Mouse (Mus musculus) spleen, adult 2 months (tissue): ENCODE results near the gene Ppm1n. TPM values are rescaled to one million over a fixed set of nuclear protein-coding genes. Genes with fewer than 3 reads are reported as not detected.

Source experiments
- DNase-seq, 2 experiments: peaks; one replicate each; pipeline versions ENCODE4 v3.0.0 to v3.0.0-alpha.2; 2012 to 2021; ENCODE audit warnings: low spot score in 2 of 2, low read depth in 1 of 2
- H3K27ac ChIP-seq: fragments of 200-500 bp; 2 replicates; pipeline ENCODE4 v1.5.1; 2012; ENCODE audit warnings: low read length, inconsistent platforms; ENCODE audit not compliant: insufficient read depth
- H3K27me3 ChIP-seq: fragments of 200-500 bp; 2 replicates; pipeline ENCODE4 v1.6.1; 2012; ENCODE audit warnings: mild to moderate bottlenecking, moderate library complexity, low read length, inconsistent platforms; ENCODE audit not compliant: control insufficient read depth, insufficient read depth
- H3K36me3 ChIP-seq: fragments of 200-500 bp; 2 replicates; pipeline ENCODE4 v1.6.1; 2012; ENCODE audit warnings: mild to moderate bottlenecking, low read length, inconsistent platforms; ENCODE audit not compliant: control insufficient read depth, insufficient read depth
- H3K4me1 ChIP-seq: fragments of 200-500 bp; 2 replicates; pipeline ENCODE4 v1.6.1; 2011; ENCODE audit warnings: inconsistent platforms; ENCODE audit not compliant: control insufficient read depth, insufficient read depth, insufficient read length
- H3K4me3 ChIP-seq: fragments of 200-500 bp; 2 replicates; pipeline ENCODE4 v1.5.1; 2011; ENCODE audit warnings: mild to moderate bottlenecking, inconsistent platforms; ENCODE audit not compliant: insufficient read depth, insufficient read length; ENCODE audit errors: extremely low read depth
- CTCF ChIP-seq: fragments of 200-500 bp; IDR thresholded peaks from 2 replicates; pipeline ENCODE4 v1.5.1; 2011; ENCODE audit warnings: mild to moderate bottlenecking, inconsistent platforms; ENCODE audit not compliant: insufficient read depth, insufficient read length, insufficient replicate concordance; ENCODE audit errors: extremely low read depth
- POLR2A ChIP-seq: fragments of 200-500 bp; IDR thresholded peaks from 2 replicates; pipeline ENCODE4 v1.6.1; 2011; ENCODE audit warnings: low read depth, low read length, inconsistent platforms
- WGBS: fragments of 180-500 bp; shearing (Covaris S2); methylation state at CpG from one replicate; pipeline ENCODE4 v1.1.7; 2018; 5-methylcytosine and 5-hydroxymethylcytosine counted together
- polyA plus RNA-seq: library from polyadenylated mRNA; depleted of rRNA; stranded (reverse); fragments of >200 nt; gene quantifications from 2 replicates; pipeline ENCODE4 v1.2.3, GENCODE M21; 2012; rRNA removed

Gene Ppm1n
- polyA plus RNA-seq, 1 experiment, result 3.3 TPM

DNA sequence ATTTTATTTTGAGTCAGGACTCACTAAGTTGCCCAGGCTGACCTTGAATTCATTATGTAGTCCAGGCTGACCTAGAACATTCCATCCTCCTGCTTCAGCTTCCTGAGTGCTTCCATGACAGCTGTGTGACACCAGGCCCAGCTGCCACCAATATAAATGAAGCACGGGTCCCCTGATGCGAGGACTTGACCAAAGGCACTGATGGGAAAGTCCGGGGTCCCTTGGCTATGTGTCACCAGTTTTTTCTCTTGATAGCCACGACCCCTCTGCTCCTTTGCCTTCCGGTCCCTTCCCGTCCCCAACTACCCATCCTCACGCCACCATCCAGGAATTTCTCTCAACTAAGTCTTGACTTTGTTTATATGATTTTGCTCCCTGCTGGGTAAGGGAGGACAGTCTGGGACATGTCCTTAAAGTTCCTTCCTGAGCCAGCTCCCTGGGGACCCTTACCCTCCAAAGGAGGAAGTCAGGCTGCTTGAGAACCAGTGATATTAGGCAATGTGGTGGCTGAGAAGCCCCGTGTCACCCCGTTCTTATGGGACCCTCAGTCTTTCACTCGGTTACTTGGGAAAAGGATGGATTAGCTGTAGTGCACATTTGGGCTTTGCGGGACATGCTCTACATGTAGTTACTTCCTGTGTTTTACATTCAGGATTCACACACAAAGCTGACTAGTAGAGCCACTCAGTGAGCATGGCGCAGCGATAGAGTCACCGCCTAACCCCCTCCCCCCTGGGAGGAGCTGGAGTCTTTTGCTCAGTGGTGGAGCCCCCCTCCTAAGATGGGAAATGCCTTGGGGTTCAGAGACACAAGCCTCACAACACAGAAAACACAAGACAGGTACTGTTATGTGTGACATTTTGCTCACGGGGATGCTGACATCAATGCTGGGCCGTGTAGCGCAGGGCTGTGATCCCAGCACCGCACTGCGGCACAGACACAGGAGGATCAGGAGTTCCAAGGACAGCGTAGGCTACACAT lies 52.8 kb downstream of the Ppm1n start:
- H3K36me3 ChIP-seq, result no peaks in the 10 kb centered on the region
- TF ChIP-seq CTCF, result no peak
- TF ChIP-seq POLR2A, result no peak
- H3K27ac ChIP-seq, result peak overlapping the region; percentile 81
- WGBS, result 23% methylated on average over 20 of the region's 20 CpGs
- peak overlapping the region; percentile 71 for H3K4me3 ChIP-seq
- H3K4me1 ChIP-seq, result peaks cover 3% of the 10 kb centered on the region; the same call in 1 of the 2 replicates
- H3K27me3 ChIP-seq, result no peaks in the 10 kb centered on the region
- DNase-seq, result peak; percentile 18 to 31

Other genes starting within 250 kb of the Ppm1n start
- gene Rsph6a, start 225.4 kb downstream of the Ppm1n start, polyA plus RNA-seq, result 0.06 TPM in 1 of 2 replicates, not detected in the other
- 26.6 and 31.9 TPM in 2 replicates for gene Dmwd, start 203.8 kb downstream of the Ppm1n start, polyA plus RNA-seq
- 175 and 182 TPM in 2 replicates for gene Dmpk, start 196.2 kb downstream of the Ppm1n start, polyA plus RNA-seq
- gene Six5, start 185.5 kb downstream of the Ppm1n start, polyA plus RNA-seq, result 9.1 and 9.8 TPM in 2 replicates
- gene Gm4969, start 161.7 kb downstream of the Ppm1n start, polyA plus RNA-seq, result 0.02 TPM in 1 of 2 replicates, not detected in the other
- 15.4 and 16.5 TPM in 2 replicates for gene Fbxo46, start 160.2 kb downstream of the Ppm1n start, polyA plus RNA-seq
- 7.7 and 12.3 TPM in 2 replicates for gene Qpctl, start 130.8 kb downstream of the Ppm1n start, polyA plus RNA-seq
- 17.0 and 19.0 TPM in 2 replicates for gene Snrpd2, start 130.3 kb downstream of the Ppm1n start, polyA plus RNA-seq
- 0.07 and 0.08 TPM in 2 replicates for gene Gipr, start 113.9 kb downstream of the Ppm1n start, polyA plus RNA-seq
- 27.4 and 27.9 TPM in 2 replicates for gene Eml2, start 103.6 kb downstream of the Ppm1n start, polyA plus RNA-seq
- gene Gpr4, start 67.5 kb downstream of the Ppm1n start, polyA plus RNA-seq, result 6.5 and 9.3 TPM in 2 replicates
- 14.7 and 17.7 TPM in 2 replicates for gene Opa3, start 51.7 kb downstream of the Ppm1n start, polyA plus RNA-seq
- gene Vasp, start 8.2 kb downstream of the Ppm1n start, polyA plus RNA-seq, result 335 and 437 TPM in 2 replicates
- gene Rtn2, start 2.6 kb upstream of the Ppm1n start, polyA plus RNA-seq, result 7.7 and 9.1 TPM in 2 replicates
- gene Fosb, start 30.0 kb upstream of the Ppm1n start, polyA plus RNA-seq, result 1.6 and 1.9 TPM in 2 replicates
- 28.2 and 29.9 TPM in 2 replicates for gene Ercc1, start 64.7 kb upstream of the Ppm1n start, polyA plus RNA-seq
- gene Cd3eap, start 79.4 kb upstream of the Ppm1n start, polyA plus RNA-seq, result 5.8 and 5.9 TPM in 2 replicates
- gene Ppp1r13l, start 79.7 kb upstream of the Ppm1n start, polyA plus RNA-seq, result 2.2 and 2.5 TPM in 2 replicates
- 51.8 and 62.2 TPM in 2 replicates for gene Ercc2, start 101.9 kb upstream of the Ppm1n start, polyA plus RNA-seq
- gene Klc3, start 124.0 kb upstream of the Ppm1n start, polyA plus RNA-seq, result 2.3 and 3.9 TPM in 2 replicates
- gene Ckm, start 124.7 kb upstream of the Ppm1n start, polyA plus RNA-seq, result 0.62 and 0.92 TPM in 2 replicates
- gene Mark4, start 178.8 kb upstream of the Ppm1n start, polyA plus RNA-seq, result 14.6 and 23.4 TPM in 2 replicates
- gene Exoc3l2, start 183.3 kb upstream of the Ppm1n start, polyA plus RNA-seq, result 7.1 and 7.7 TPM in 2 replicates
- 8.8 and 13.9 TPM in 2 replicates for gene Bloc1s3, start 228.3 kb upstream of the Ppm1n start, polyA plus RNA-seq
- gene Trappc6a, start 228.3 kb upstream of the Ppm1n start, polyA plus RNA-seq, result 54.4 and 75.5 TPM in 2 replicates
- 2.2 and 2.3 TPM in 2 replicates for gene Nkpd1, start 237.8 kb upstream of the Ppm1n start, polyA plus RNA-seq